20 mouse cellular contexts compared by ENCODE assay signal in the genomic region with DNA sequence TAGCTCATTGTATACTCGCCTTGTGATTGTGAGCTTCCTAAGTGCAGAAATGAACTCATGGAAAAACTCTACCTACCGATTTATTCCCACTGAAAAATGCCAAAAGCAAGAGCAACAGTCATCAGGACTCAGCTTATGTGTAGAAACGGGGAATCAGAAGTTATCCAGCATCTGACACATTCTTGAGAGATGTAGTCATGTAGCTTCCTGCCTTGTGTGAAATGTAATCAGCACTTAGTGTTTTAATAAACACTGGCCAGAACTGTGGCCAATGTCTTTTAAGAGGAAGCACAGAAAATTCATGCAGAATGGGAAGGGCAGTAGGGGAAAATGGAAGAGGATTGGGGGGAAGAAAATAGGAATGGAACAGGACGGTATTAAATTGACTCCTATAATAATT.
"Had no signal": no experiment of that assay in that cellular context is flagged by ENCODE, and none has a peak within 500 bp of the region (broad histone marks: within the 10 kb centered on the region; RNA-seq: fewer than 3 reads in every experiment).

No protein-coding gene starts in this region.

- ATAC-seq: liver, embryonic 12.5 days; midbrain, embryonic 16.5 days had no signal

- H3K4me2 ChIP-seq: kidney, embryonic 15.5 days; liver, embryonic 12.5 days; liver, embryonic 15.5 days; midbrain, embryonic 12.5 days; neural tube, embryonic 13.5 days had no signal

- H3K36me3 ChIP-seq: kidney, embryonic 15.5 days; liver, embryonic 12.5 days; liver, embryonic 15.5 days; midbrain, embryonic 12.5 days; neural tube, embryonic 13.5 days had no signal

- H3K27ac ChIP-seq: kidney, embryonic 15.5 days; left cerebral cortex, adult 2 months; liver, embryonic 12.5 days; liver, embryonic 15.5 days; midbrain, embryonic 12.5 days; neural tube, embryonic 13.5 days had no signal

- H3K9me3 ChIP-seq: kidney, embryonic 15.5 days; liver, embryonic 12.5 days; liver, embryonic 15.5 days; midbrain, embryonic 12.5 days; neural tube, embryonic 13.5 days had no signal

- DNase-seq: kidney, adult 2 months; kidney, postnatal 10 days; kidney, postnatal 36 days; layer of hippocampus, postnatal 36 days; lung, adult 2 months; lung, postnatal 14 days; lung, postnatal 4 days; retina, postnatal 1 day; right cerebral cortex, postnatal 25 days; spleen, adult 18-20 months; thymus, adult 18-20 months; thymus, postnatal 36 days had no signal

- H3K4me3 ChIP-seq: kidney, embryonic 15.5 days; left cerebral cortex, adult 2 months; liver, embryonic 12.5 days; liver, embryonic 15.5 days; midbrain, embryonic 12.5 days; myocyte; neural tube, embryonic 13.5 days had no signal

- H3K4me1 ChIP-seq: kidney, embryonic 15.5 days; liver, embryonic 12.5 days; liver, embryonic 15.5 days; midbrain, embryonic 12.5 days; neural tube, embryonic 13.5 days had no signal

- H3K9ac ChIP-seq: kidney, embryonic 15.5 days; liver, embryonic 12.5 days; liver, embryonic 15.5 days; midbrain, embryonic 12.5 days; neural tube, embryonic 13.5 days had no signal

- H3K27me3 ChIP-seq: kidney, embryonic 15.5 days; liver, embryonic 12.5 days; liver, embryonic 15.5 days; midbrain, embryonic 12.5 days; neural tube, embryonic 13.5 days had no signal
